ENCODE assay signal across 23 mouse cellular contexts in genomic region chr5:113506065-113506464, GRCm38 (mm10). TPM values are rescaled to one million over a fixed set of nuclear protein-coding genes. Genes with fewer than 3 reads are reported as not detected.
DNase-seq lines count a peak whose midpoint lies in the region; ATAC-seq and TF ChIP-seq lines count a peak whose summit lies in the region.
"Had no signal": no experiment of that assay in that cellular context is flagged by ENCODE, and none has a peak within 500 bp of the region (broad histone marks: within the 10 kb centered on the region; RNA-seq: fewer than 3 reads in every experiment).

No protein-coding gene starts in this region.

- H3K9ac ChIP-seq in hindbrain, embryonic 12.5 days, result no peak overlapping the region
- H3K9ac ChIP-seq in hindbrain, postnatal 0 days (replicated peaks; ENCODE audit: low read length), result no peak overlapping the region
- H3K9ac ChIP-seq in neural tube, embryonic 13.5 days, result peak overlapping the region; percentile 35; the same call in 1 of the 2 replicates
- H3K9ac ChIP-seq in neural tube, embryonic 15.5 days (replicated peaks), result no peak overlapping the region
- no peak overlapping the region for H3K9ac ChIP-seq in hindbrain, embryonic 13.5 days
- H3K9ac ChIP-seq: embryonic facial prominence, embryonic 13.5 days; heart, embryonic 15.5 days; intestine, embryonic 15.5 days had no signal

- peaks cover 3% of the 10 kb centered on the region; the same call in 1 of the 2 replicates for H3K27me3 ChIP-seq in hindbrain, embryonic 12.5 days
- H3K27me3 ChIP-seq in hindbrain, postnatal 0 days (ENCODE audit: insufficient read depth, low read length), result no peaks in the 10 kb centered on the region
- H3K27me3 ChIP-seq in neural tube, embryonic 13.5 days, result no peaks in the 10 kb centered on the region
- no peaks in the 10 kb centered on the region for H3K27me3 ChIP-seq in neural tube, embryonic 15.5 days (replicated peaks)
- H3K27me3 ChIP-seq in hindbrain, embryonic 13.5 days, result peaks cover 5% of the 10 kb centered on the region; the same call in 1 of the 2 replicates
- H3K27me3 ChIP-seq: forebrain, embryonic 12.5 days; heart, embryonic 15.5 days; intestine, embryonic 15.5 days had no signal

- H3K4me3 ChIP-seq in hindbrain, embryonic 12.5 days, result no peak overlapping the region
- no peak overlapping the region for H3K4me3 ChIP-seq in hindbrain, postnatal 0 days (ENCODE audit: low read length)
- H3K4me3 ChIP-seq in neural tube, embryonic 13.5 days, result no peak overlapping the region
- no peak overlapping the region for H3K4me3 ChIP-seq in neural tube, embryonic 15.5 days (replicated peaks)
- H3K4me3 ChIP-seq in hindbrain, embryonic 13.5 days, result no peak overlapping the region
- H3K4me3 ChIP-seq: embryonic facial prominence, embryonic 13.5 days; erythroblast, embryonic 14.5 days; forebrain, embryonic 12.5 days; gastrocnemius, adult 2 months; heart, embryonic 15.5 days; intestine, embryonic 15.5 days had no signal

- 74% methylated on average over 6 of the region's 6 CpGs for WGBS in hindbrain, embryonic 12.5 days
- 81% methylated on average over 6 of the region's 6 CpGs for WGBS in hindbrain, postnatal 0 days
- 68% methylated on average over 6 of the region's 6 CpGs for WGBS in neural tube, embryonic 13.5 days
- 66% methylated on average over 6 of the region's 6 CpGs for WGBS in neural tube, embryonic 15.5 days
- 77% methylated on average over 6 of the region's 6 CpGs for WGBS in hindbrain, embryonic 13.5 days

- TF ChIP-seq CTCF in hindbrain, postnatal 0 days (IDR thresholded peaks at IDR 0.05; ENCODE audit: low read depth), result no peak

- H3K4me1 ChIP-seq in hindbrain, embryonic 12.5 days, result peaks cover 59% of the 10 kb centered on the region
- H3K4me1 ChIP-seq in hindbrain, postnatal 0 days (ENCODE audit: insufficient read depth, low read length), result peaks cover 15% of the 10 kb centered on the region
- H3K4me1 ChIP-seq in neural tube, embryonic 13.5 days (replicated peaks), result peaks cover 63% of the 10 kb centered on the region
- peaks cover 40% of the 10 kb centered on the region for H3K4me1 ChIP-seq in neural tube, embryonic 15.5 days
- H3K4me1 ChIP-seq in hindbrain, embryonic 13.5 days (replicated peaks), result peaks cover 43% of the 10 kb centered on the region

- no peak for ATAC-seq in hindbrain, embryonic 12.5 days (ENCODE audit: low FRiP score)
- no peak for ATAC-seq in hindbrain, postnatal 0 days
- ATAC-seq in neural tube, embryonic 13.5 days (ENCODE audit: low read depth), result no peak
- no peak for ATAC-seq in neural tube, embryonic 15.5 days (ENCODE audit: low FRiP score)
- ATAC-seq in hindbrain, embryonic 13.5 days (ENCODE audit: low FRiP score), result no peak
- ATAC-seq: intestine, embryonic 15.5 days; midbrain, embryonic 16.5 days had no signal

- H3K36me3 ChIP-seq in hindbrain, embryonic 12.5 days, result no peaks in the 10 kb centered on the region
- no peaks in the 10 kb centered on the region for H3K36me3 ChIP-seq in hindbrain, postnatal 0 days (ENCODE audit: insufficient read depth, low read length)
- 0 out of 2 replicates have a peak, but pooled peaks cover 5% of the 10 kb centered on the region for H3K36me3 ChIP-seq in neural tube, embryonic 13.5 days
- H3K36me3 ChIP-seq in neural tube, embryonic 15.5 days, result no peaks in the 10 kb centered on the region
- H3K36me3 ChIP-seq in hindbrain, embryonic 13.5 days, result no peaks in the 10 kb centered on the region
- H3K36me3 ChIP-seq: embryonic facial prominence, embryonic 13.5 days; forebrain, embryonic 12.5 days; heart, embryonic 15.5 days; intestine, embryonic 15.5 days had no signal

- DNase-seq in hindbrain, postnatal 0 days (ENCODE audit: low spot score), result no peak
- DNase-seq in adrenal gland, postnatal 4 days (ENCODE audit: low spot score in 2 of 2), result no peak
- no peak for DNase-seq in left cerebral cortex, adult 8-10 months (ENCODE audit: low spot score in 2 of 2)
- DNase-seq: adrenal gland, postnatal 25 days; cerebellum, adult 9-11 months; gastrocnemius, adult 2 months; heart, postnatal 36 days; kidney, adult 8-10 months; kidney, postnatal 10 days; lung, postnatal 4 days; right cerebral cortex, postnatal 25 days; spleen, adult 18-20 months had no signal

- no peaks in the 10 kb centered on the region for H3K9me3 ChIP-seq in hindbrain, embryonic 12.5 days (replicated peaks)
- no peaks in the 10 kb centered on the region for H3K9me3 ChIP-seq in hindbrain, postnatal 0 days (ENCODE audit: low read length)
- H3K9me3 ChIP-seq in neural tube, embryonic 13.5 days, result no peaks in the 10 kb centered on the region
- no peaks in the 10 kb centered on the region for H3K9me3 ChIP-seq in neural tube, embryonic 15.5 days (replicated peaks)
- no peaks in the 10 kb centered on the region for H3K9me3 ChIP-seq in hindbrain, embryonic 13.5 days
- H3K9me3 ChIP-seq: embryonic facial prominence, embryonic 13.5 days; forebrain, embryonic 12.5 days; heart, embryonic 15.5 days; intestine, embryonic 15.5 days had no signal

- H3K4me2 ChIP-seq in hindbrain, embryonic 12.5 days (replicated peaks), result no peak overlapping the region
- H3K4me2 ChIP-seq in hindbrain, postnatal 0 days (ENCODE audit: low read depth, low read length), result no peak overlapping the region
- no peak overlapping the region for H3K4me2 ChIP-seq in neural tube, embryonic 13.5 days
- H3K4me2 ChIP-seq in neural tube, embryonic 15.5 days, result no peak overlapping the region
- no peak overlapping the region for H3K4me2 ChIP-seq in hindbrain, embryonic 13.5 days
- H3K4me2 ChIP-seq: embryonic facial prominence, embryonic 13.5 days; forebrain, embryonic 12.5 days; heart, embryonic 15.5 days; intestine, embryonic 15.5 days had no signal

- H3K27ac ChIP-seq in hindbrain, embryonic 12.5 days, result peak overlapping the region; percentile 48; the same call in 1 of the 2 replicates
- no peak overlapping the region for H3K27ac ChIP-seq in hindbrain, postnatal 0 days
- H3K27ac ChIP-seq in neural tube, embryonic 13.5 days (replicated peaks), result peak overlapping the region; percentile 82; the same call in 1 of the 2 replicates
- no peak overlapping the region for H3K27ac ChIP-seq in neural tube, embryonic 15.5 days (replicated peaks)
- 0 out of 2 replicates have a peak overlapping the region, but pooled peaks have one; percentile 75 for H3K27ac ChIP-seq in hindbrain, embryonic 13.5 days
- H3K27ac ChIP-seq: embryonic facial prominence, embryonic 13.5 days; gastrocnemius, adult 2 months; heart, embryonic 15.5 days; intestine, embryonic 15.5 days had no signal

RNA-seq across cellular contexts. Expression of gene Wscd2, which starts 15.9 kb away (rescaled TPM):
- 13.5 and 14.1 TPM in 2 replicates for polyA plus RNA-seq in hindbrain, embryonic 12.5 days (2016; fragmentation: Nextera tagmentation; extraction: Ambion mirVana)
- 25.1 and 33.8 TPM in 2 replicates for total RNA-seq in hindbrain, postnatal 0 days (2014; rRNA removed)
- 8.9 and 9.8 TPM in 2 replicates for polyA plus RNA-seq in hindbrain, postnatal 0 days (2015; fragmentation: Nextera tagmentation; extraction: Ambion mirVana)
- polyA plus RNA-seq in neural tube, embryonic 13.5 days (2015; fragmentation: Nextera tagmentation; extraction: Ambion mirVana), result 16.3 and 16.5 TPM in 2 replicates
- polyA plus RNA-seq in neural tube, embryonic 15.5 days (2015; fragmentation: Nextera tagmentation; extraction: Ambion mirVana), result 18.2 and 22.6 TPM in 2 replicates
- polyA plus RNA-seq in hindbrain, embryonic 13.5 days (2015; fragmentation: Nextera tagmentation; extraction: Ambion mirVana), result 9.8 and 10.4 TPM in 2 replicates
- total RNA-seq in adrenal gland, postnatal 4 days (2021), result 10 to 100 TPM; 10.2 to 11.6 TPM
- total RNA-seq in left cerebral cortex, adult 8-10 months (2022), result 10 to 100 TPM; 53.3 to 55.9 (median 53.6) TPM
- polyA plus RNA-seq: C2C12; erythroblast, embryonic 14.5 days had no signal

Comparison
In these comparisons a context has a peak if more than half of its experiments do, and no peak if none do; other contexts are left out.
1. H3K27ac ChIP-seq: peak in hindbrain, embryonic 12.5 days (single experiment), neural tube, embryonic 13.5 days (single experiment) and hindbrain, embryonic 13.5 days (single experiment); none in hindbrain, postnatal 0 days (single experiment) and neural tube, embryonic 15.5 days (single experiment).